Mouse (Mus musculus): ENCODE results near the gene Nde1.
A peak's percentile ranks its signal among the peaks of the same experiment; 100 is the strongest.
"Not testable (repeated sequence)": the region's sequence is repeated elsewhere in the genome, so short reads cannot be mapped to it uniquely, and the experiment has no call there.

Nde1 gene

GRCm38 (mm10) chr16:14162988-14163416 is at the start of gene Nde1, which contains the start of gene Marf1:
Gene Nde1, plus strand, starts transcription at chr16:14163275.
Gene Marf1, minus strand, starts transcription at chr16:14163351.
- DNase-seq (ENCODE audit: low read depth): peak; percentile 95

GRCm38 (mm10) chr16:14117299-14117698 is 45.8 kb upstream of the Nde1 start:
- DNase-seq (ENCODE audit: low read depth): no peak

DNA sequence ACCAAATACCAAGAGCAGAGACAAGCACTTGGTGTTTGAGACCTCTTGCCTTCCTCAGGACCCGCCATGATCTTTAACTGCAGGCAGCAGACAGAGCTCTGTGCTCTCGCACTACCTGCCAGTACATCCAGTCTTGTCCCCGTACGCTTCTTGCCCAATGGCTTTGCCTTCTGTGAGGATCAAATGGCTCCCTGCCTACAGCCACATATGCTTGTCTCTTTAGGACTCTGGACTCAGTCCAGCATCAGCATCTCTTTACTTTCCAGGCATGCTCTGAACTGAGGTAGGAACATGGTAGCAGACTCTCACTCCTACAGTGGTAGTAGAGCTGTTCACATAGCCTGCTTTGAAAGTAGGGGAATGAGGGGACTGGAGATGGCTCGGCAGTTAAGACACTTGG is 42.1 kb upstream of the Nde1 start:
- no peak for DNase-seq (ENCODE audit: low read depth)

DNA sequence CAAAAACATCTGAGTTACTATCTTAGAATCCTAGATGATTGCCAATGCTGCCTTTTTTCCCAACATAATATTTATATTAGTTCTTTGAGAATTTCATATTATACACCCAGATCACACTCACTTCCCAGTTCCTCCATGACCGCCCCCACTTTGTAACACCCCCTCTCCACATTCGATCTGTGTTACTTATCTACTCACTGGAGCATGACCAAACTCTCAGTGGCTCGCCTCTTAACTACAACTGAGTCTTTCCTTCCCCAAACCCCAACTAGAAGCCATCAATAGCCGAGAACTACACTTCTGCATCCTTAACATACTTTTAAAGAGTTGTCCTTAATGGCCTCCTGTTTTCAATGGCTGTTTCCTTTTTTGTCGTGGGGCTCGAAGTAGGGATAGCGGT is 41.5 kb upstream of the Nde1 start:
- DNase-seq (ENCODE audit: low read depth): no peak

GRCm38 (mm10) chr16:14122586-14122985 is 40.5 kb upstream of the Nde1 start:
- DNase-seq (ENCODE audit: low read depth): no peak

GRCm38 (mm10) chr16:14123901-14124300 is 39.2 kb upstream of the Nde1 start:
- no peak for DNase-seq (ENCODE audit: low read depth)

DNA sequence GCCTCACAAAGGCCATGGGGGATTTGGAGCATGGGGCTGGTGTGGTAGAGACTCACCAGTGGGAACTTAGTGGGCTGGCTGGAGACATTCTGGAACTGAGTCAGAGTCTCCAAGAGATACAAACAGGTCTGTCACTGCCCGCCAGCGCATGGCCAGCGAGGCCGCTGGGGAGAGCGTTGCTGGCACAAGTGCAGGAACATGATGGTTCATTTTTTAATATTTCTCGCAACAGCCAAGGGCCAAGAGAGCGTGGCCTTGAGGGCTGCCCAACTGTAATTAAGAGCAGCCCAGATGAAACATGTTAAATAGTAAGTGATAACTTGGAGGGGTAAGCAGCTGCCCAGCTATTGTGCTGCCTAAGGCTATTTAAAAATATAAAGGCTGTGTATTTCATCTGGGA is 38.4 kb upstream of the Nde1 start:
- no peak for DNase-seq (ENCODE audit: low read depth)

DNA sequence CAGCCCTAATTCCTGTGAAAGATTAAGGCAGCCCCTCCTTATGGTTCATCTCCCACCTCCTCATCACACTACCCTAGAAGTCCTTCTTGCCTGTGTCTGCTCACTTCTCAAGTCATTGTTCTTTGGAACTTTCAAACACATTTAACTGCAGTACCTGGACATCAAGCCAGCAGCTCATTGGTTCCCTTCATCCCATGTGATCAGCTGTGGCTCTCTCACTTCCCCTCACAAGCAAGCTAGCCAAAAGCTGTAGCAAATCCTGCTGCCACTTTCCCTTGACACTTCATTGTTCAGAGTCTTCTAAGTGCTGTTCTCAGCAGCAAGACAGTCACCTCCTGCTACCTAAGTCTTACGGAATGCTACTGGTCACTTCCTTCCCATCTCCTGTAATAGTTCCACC is 37.8 kb upstream of the Nde1 start:
- DNase-seq (ENCODE audit: low read depth): no peak

DNA sequence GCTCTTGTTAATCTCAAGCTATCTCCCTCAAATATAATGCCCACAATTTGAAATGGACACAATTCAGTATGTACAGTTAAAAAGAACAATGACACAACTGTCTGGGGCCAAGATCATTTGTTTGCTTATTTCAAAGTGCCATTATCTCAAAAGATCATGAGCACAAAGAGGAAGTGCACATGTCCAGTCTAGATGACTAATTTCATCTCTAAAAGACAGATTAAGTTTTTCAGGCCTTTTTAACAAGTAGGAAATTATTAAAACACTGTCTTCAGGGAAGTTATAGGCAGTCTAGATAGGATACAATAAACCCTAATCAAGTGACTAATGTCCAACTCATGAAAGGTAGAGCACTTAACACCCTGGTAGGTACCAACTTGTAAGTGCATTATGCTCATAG is 34.1 kb upstream of the Nde1 start:
- no peak for DNase-seq (ENCODE audit: low read depth)

- no peak for DNase-seq (ENCODE audit: low read depth)
Observed at GRCm38 (mm10) chr16:14130796-14131195, 32.3 kb upstream of the Nde1 start.

DNA sequence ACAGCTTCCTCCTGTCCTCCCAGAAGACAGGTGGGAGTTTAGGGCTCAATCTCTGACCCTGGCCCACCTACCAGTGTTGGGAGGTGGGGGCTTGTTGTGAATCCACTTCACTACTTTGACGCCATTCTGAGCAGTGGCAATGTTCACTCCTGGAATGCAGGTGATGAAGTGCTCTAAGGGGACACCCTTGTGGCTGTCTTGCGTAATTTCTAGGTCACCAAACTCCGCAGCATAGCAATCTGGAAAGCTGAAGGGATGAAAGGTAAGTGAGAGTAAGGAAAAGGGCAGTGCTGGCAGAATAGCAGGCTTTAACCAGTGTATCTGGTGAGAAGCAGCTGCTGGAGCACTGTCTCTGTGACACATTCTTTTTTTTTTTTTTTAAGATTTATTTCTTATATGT is 31.7 kb upstream of the Nde1 start:
- DNase-seq (ENCODE audit: low read depth): no peak

GRCm38 (mm10) chr16:14131838-14132237 is 31.2 kb upstream of the Nde1 start:
- DNase-seq (ENCODE audit: low read depth): no peak

- DNase-seq (ENCODE audit: low read depth): no peak
Observed at GRCm38 (mm10) chr16:14135014-14135413, 28.1 kb upstream of the Nde1 start.

DNA sequence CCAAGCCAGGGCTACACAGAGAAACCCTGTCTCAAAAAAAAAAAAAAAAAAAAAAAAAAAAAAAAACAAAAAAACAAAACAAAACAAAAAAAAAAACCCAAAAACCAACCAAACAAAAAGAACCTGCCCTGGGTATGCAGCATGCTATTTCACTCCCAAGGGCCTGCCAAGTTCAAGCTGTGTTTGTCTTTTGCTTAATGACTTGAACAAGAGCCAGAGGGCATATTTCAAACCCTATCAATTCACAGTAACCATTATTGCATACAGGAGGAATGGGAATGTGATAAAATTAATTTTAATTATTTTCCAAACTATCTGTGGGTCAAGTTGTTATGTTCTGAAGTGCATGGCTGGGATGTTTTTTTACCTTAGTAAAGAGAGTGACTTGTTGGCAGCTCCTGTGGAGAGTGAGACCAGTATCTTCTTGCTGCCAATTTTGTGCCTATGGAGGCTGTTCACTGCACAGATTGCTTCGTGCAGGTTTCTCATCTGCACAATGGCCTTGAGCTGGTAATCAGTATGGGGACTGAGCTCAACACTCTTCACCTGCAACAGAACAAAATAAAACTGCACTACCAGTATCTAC is 25.0 kb upstream of the Nde1 start:
- no peak for DNase-seq (ENCODE audit: low read depth)

DNA sequence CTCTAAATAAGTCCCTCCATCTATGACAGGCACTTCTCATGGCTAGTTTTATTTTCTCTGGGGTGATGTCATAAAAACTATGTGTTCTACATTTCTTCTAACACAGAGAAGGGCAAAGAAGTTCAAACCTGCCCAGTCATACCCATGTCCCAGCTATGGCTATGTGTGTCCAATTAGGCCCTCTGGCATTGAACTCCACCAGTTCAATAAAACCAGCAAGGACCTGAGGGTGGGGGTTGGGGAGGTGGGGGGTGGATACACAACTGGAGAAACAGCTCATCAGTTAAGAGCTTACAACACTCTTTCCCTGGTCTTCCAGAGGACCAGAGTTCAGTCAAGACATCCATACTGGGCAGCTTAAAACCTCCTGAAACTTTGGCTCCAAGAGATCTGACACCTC is 24.0 kb upstream of the Nde1 start:
- DNase-seq (ENCODE audit: low read depth): no peak

DNA sequence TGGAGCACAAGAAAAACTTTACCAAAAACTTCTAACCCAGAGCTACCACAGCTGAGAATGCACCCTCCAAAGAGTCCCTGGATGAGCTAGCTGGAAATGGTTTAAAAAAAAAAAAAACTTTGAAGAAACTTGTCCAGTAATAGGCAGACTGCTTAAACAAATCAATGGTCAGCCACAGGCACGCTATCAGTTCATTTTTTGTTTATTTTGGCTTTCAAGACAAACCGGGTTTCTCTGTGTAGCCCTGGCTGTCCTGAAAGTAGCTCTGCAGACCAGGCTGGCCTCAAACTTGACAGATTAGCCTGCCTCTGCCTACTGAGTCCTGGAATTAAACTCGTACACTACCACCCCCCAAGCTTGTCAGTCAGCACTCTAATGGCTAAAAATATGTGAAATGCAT is 19.8 kb upstream of the Nde1 start:
- no peak for DNase-seq (ENCODE audit: low read depth)

- peak; percentile 29 for DNase-seq (ENCODE audit: low read depth)
Observed at GRCm38 (mm10) chr16:14147712-14148111, 15.4 kb upstream of the Nde1 start.

GRCm38 (mm10) chr16:14151718-14152117 is 11.4 kb upstream of the Nde1 start:
- no peak for DNase-seq (ENCODE audit: low read depth)

- not testable (repeated sequence) for DNase-seq (ENCODE audit: low read depth)
Observed at GRCm38 (mm10) chr16:14155638-14156037, 7.4 kb upstream of the Nde1 start.

DNA sequence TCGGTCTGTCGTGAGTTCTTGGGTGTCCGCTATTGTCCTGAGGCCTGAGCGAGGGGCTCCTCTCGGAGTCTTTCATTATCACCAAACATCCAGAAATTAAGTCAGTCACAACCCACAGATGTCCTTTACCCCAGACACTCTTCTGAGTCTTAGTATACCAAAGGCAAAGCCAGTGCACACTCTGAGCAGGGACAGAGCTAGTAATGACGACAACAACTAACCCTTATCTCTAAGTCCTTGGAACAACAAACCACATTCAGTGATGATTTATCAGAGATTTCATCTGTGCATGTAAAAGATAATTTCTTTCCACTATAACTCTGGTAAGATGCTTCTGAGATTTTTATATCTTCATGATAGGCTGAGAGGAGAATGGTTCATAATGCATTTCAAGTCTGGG is 6.8 kb upstream of the Nde1 start:
- DNase-seq (ENCODE audit: low read depth): no peak

- DNase-seq (ENCODE audit: low read depth): no peak
Observed at GRCm38 (mm10) chr16:14158536-14158935, 4.5 kb upstream of the Nde1 start.

DNA sequence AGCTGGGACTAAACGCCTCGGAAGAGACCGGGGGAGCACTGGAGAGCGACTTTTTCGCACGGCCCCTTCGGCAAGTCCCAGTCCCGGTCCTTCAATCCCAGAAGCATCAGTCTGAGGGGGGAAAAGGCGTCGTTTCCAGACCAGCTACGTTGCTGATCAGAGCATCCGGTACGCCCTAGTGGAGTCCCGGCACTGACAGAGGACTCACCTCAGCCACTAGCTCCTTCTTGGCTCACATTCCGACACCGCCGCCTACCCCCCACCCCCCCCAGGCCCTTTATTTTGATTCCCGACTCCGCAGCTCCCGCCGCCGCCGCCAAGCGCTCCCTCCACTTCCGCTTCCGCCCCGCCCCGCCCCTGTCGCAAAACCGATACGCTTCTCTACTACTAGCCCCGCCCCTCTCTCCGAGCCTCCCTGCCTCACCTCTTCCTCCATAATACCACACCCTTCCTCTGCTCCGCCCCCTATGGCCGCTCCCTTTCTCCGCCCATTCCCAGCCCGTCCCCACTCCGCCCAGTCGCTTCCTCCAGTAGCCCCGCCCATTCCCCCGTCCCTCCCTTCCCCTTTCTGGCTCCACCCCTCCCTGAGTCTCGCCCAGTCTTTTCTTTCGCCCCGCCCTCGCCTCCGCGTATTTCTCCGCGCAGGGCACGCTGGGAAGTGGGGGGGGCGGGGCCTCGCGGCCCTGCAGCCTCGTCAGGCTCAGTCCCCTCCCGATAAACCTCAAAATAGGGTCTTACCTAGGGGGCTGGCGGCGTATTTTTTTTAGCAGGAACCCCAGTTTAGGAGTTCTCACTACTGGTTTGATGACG is 3.9 kb upstream of the Nde1 start:
- DNase-seq (ENCODE audit: low read depth): peak; percentile 100

- DNase-seq (ENCODE audit: low read depth): peak; percentile 91
Observed at GRCm38 (mm10) chr16:14159746-14160131, 3.3 kb upstream of the Nde1 start.

GRCm38 (mm10) chr16:14160941-14161340 is 2.1 kb upstream of the Nde1 start:
- DNase-seq (ENCODE audit: low read depth): no peak
